Mouse (Mus musculus) intestine, embryonic 14.5 days (tissue): ENCODE measurements around the gene Bcl11b. TPM values are rescaled to one million over a fixed set of nuclear protein-coding genes. Genes with fewer than 3 reads are reported as not detected.

Experiments
- ATAC-seq: fragments of 200-750 bp; cut with Nextera tagmentation; replicated peaks from 2 replicates; pipeline ENCODE4 v1.8.0; 2017; ENCODE audit warnings: low read depth, moderate number of reproducible peaks, moderate TSS enrichment, moderate library complexity; ENCODE audit not compliant: low FRiP score, low TSS enrichment
- DNase-seq: peaks from one replicate; pipeline ENCODE4 v3.0.0-alpha.2; 2018; ENCODE audit warnings: low spot score
- H3K27ac ChIP-seq: fragments of 300-500 bp; sonication (generic); 2 replicates; pipeline ENCODE4 v1.5.1; 2014; ENCODE audit warnings: low read depth, mild to moderate bottlenecking, control low read depth
- H3K27me3 ChIP-seq: fragments of 300-500 bp; sonication (generic); replicated peaks from 2 replicates; pipeline ENCODE4 v1.6.1; 2014; ENCODE audit warnings: low read length, control low read depth; ENCODE audit not compliant: control insufficient read depth, insufficient read depth
- H3K36me3 ChIP-seq: fragments of 300-500 bp; sonication (generic); 2 replicates; pipeline ENCODE4 v1.6.1; 2014; ENCODE audit warnings: low read length, control low read depth; ENCODE audit not compliant: control insufficient read depth, insufficient read depth
- H3K4me1 ChIP-seq: fragments of 300-500 bp; sonication (generic); replicated peaks from 2 replicates; pipeline ENCODE4 v1.6.1; 2014; ENCODE audit warnings: low read length, control low read depth, mixed read lengths; ENCODE audit not compliant: control insufficient read depth, insufficient read depth
- H3K4me2 ChIP-seq: fragments of 300-500 bp; sonication (generic); 2 replicates; pipeline ENCODE4 v1.6.1; 2014; ENCODE audit warnings: low read length
- H3K4me3 ChIP-seq: fragments of 300-500 bp; sonication (generic); 2 replicates; pipeline ENCODE4 v1.5.1; 2014; ENCODE audit warnings: low read depth, low read length, control low read depth, mixed read lengths
- H3K9ac ChIP-seq: fragments of 300-500 bp; sonication (generic); 2 replicates; pipeline ENCODE4 v1.6.1; 2014; ENCODE audit warnings: mild to moderate bottlenecking, low read length
- H3K9me3 ChIP-seq: fragments of 300-500 bp; sonication (generic); 2 replicates; pipeline ENCODE4 v1.6.1; 2016; ENCODE audit warnings: low read length, control low read depth; ENCODE audit not compliant: control insufficient read depth
- WGBS: fragments of 180-500 bp; shearing (Covaris S2); extraction: QIAGEN DNeasy Blood & Tissue Kit; methylation state at CpG from one replicate; pipeline ENCODE4 v1.1.7; 2014; 5-methylcytosine and 5-hydroxymethylcytosine counted together
- polyA plus RNA-seq: library from polyadenylated mRNA; unstranded; fragments of >200 nt; fragmentation: Nextera tagmentation; extraction: Ambion mirVana; gene quantifications from 2 replicates; pipeline ENCODE4 v1.2.1, GENCODE M21; 2014

The Bcl11b gene
- polyA plus RNA-seq: 8.3 and 8.8 TPM in 2 replicates

- H3K9me3 ChIP-seq: no peaks in the 10 kb centered on the region
- peak within 1 kb of the TSS; percentile 74 for H3K4me3 ChIP-seq
- peak within 1 kb of the TSS; percentile 74 for H3K9ac ChIP-seq
- H3K27me3 ChIP-seq: peaks cover 16% of the 10 kb centered on the region; the same call in 1 of the 2 replicates
- WGBS: under 1% methylated on average over 19 of the region's 19 CpGs
- H3K36me3 ChIP-seq: no peaks in the 10 kb centered on the region
- ATAC-seq: peak; percentile 29; the same call in 1 of the 2 replicates
- no peak for DNase-seq
- H3K4me2 ChIP-seq: peak within 1 kb of the TSS; percentile 93
- H3K4me1 ChIP-seq: peaks cover 23% of the 10 kb centered on the region
- peak within 1 kb of the TSS; percentile 92 for H3K27ac ChIP-seq
Measured at GRCm38 (mm10) chr12:108003483-108003882, at the start of gene Bcl11b. Gene Bcl11b, minus strand, starts transcription at chr12:108003602.

- Histone ChIP-seq H3K27ac (no peak overlapping the region), H3K4me1 (no peaks in the 10 kb centered on the region), H3K27me3 (no peaks in the 10 kb centered on the region), H3K4me3 (no peak overlapping the region), H3K9me3 (no peaks in the 10 kb centered on the region), H3K4me2 (no peak overlapping the region), H3K9ac (no peak overlapping the region), H3K36me3 (no peaks in the 10 kb centered on the region)
- ATAC-seq: no peak
- no peak for DNase-seq
- WGBS: 43% methylated on average over 7 of the region's 7 CpGs
Measured at GRCm38 (mm10) chr12:108050996-108051395, 47.6 kb upstream of the Bcl11b start.

- no peaks in the 10 kb centered on the region for H3K36me3 ChIP-seq
- H3K9ac ChIP-seq: no peak overlapping the region
- H3K4me3 ChIP-seq: no peak overlapping the region
- 75% methylated on average over 13 of the region's 13 CpGs for WGBS
- H3K27me3 ChIP-seq: no peaks in the 10 kb centered on the region
- H3K27ac ChIP-seq: no peak overlapping the region
- no peaks in the 10 kb centered on the region for H3K9me3 ChIP-seq
- no peak for ATAC-seq
- H3K4me2 ChIP-seq: no peak overlapping the region
- DNase-seq: no peak
- no peaks in the 10 kb centered on the region for H3K4me1 ChIP-seq
Measured at GRCm38 (mm10) chr12:108049625-108050024, 46.2 kb upstream of the Bcl11b start.

GRCm38 (mm10) chr12:108042239-108042571 lies 38.8 kb upstream of the Bcl11b start:
- Histone ChIP-seq H3K9me3 (no peaks in the 10 kb centered on the region), H3K9ac (no peak overlapping the region), H3K36me3 (no peaks in the 10 kb centered on the region), H3K27ac (no peak overlapping the region), H3K4me3 (no peak overlapping the region), H3K4me1 (no peaks in the 10 kb centered on the region), H3K27me3 (no peaks in the 10 kb centered on the region), H3K4me2 (no peak overlapping the region)
- ATAC-seq (0 out of 2 replicates have a peak, but pooled peaks have one; percentile 3), DNase-seq (no peak)
- 44% methylated on average over 3 of the region's 3 CpGs for WGBS

- WGBS: 44% methylated on average over 12 of the region's 12 CpGs
- peak; percentile 65 for ATAC-seq
- Histone ChIP-seq H3K4me2 (no peak overlapping the region), H3K4me1 (no peaks in the 10 kb centered on the region), H3K27me3 (no peaks in the 10 kb centered on the region), H3K4me3 (no peak overlapping the region), H3K9ac (no peak overlapping the region), H3K27ac (no peak overlapping the region), H3K9me3 (no peaks in the 10 kb centered on the region), H3K36me3 (no peaks in the 10 kb centered on the region)
- DNase-seq: peak; percentile 91
Measured at GRCm38 (mm10) chr12:108041571-108042238, 38.3 kb upstream of the Bcl11b start.

GRCm38 (mm10) chr12:108037446-108037845 lies 34.0 kb upstream of the Bcl11b start:
- Histone ChIP-seq H3K4me3 (no peak overlapping the region), H3K9ac (no peak overlapping the region), H3K27me3 (no peaks in the 10 kb centered on the region), H3K9me3 (no peaks in the 10 kb centered on the region), H3K4me2 (no peak overlapping the region), H3K36me3 (no peaks in the 10 kb centered on the region), H3K27ac (peak overlapping the region; percentile 59; the same call in 1 of the 2 replicates), H3K4me1 (no peaks in the 10 kb centered on the region)
- WGBS: 38% methylated on average over 6 of the region's 6 CpGs
- ATAC-seq (peak; percentile 56), DNase-seq (no peak)

GRCm38 (mm10) chr12:108035412-108036078 lies 32.1 kb upstream of the Bcl11b start:
- H3K27me3 ChIP-seq: no peaks in the 10 kb centered on the region
- H3K4me2 ChIP-seq: no peak overlapping the region
- DNase-seq (peak; percentile 63), ATAC-seq (peak; percentile 58)
- no peaks in the 10 kb centered on the region for H3K4me1 ChIP-seq
- 66% methylated on average over 13 of the region's 13 CpGs for WGBS
- H3K9me3 ChIP-seq: no peaks in the 10 kb centered on the region
- no peak overlapping the region for H3K9ac ChIP-seq
- H3K4me3 ChIP-seq: no peak overlapping the region
- no peaks in the 10 kb centered on the region for H3K36me3 ChIP-seq
- peak overlapping the region; percentile 77 for H3K27ac ChIP-seq

- WGBS: 73% methylated on average over 15 of the region's 15 CpGs
- Histone ChIP-seq H3K9me3 (no peaks in the 10 kb centered on the region), H3K4me3 (no peak overlapping the region), H3K27me3 (no peaks in the 10 kb centered on the region), H3K4me1 (no peaks in the 10 kb centered on the region), H3K9ac (no peak overlapping the region), H3K4me2 (no peak overlapping the region), H3K36me3 (no peaks in the 10 kb centered on the region), H3K27ac (no peak overlapping the region)
- DNase-seq (no peak), ATAC-seq (no peak)
Measured at GRCm38 (mm10) chr12:108022835-108023615, 19.6 kb upstream of the Bcl11b start.
